Mouse (Mus musculus) G1E (cell line): ENCODE measurements around the gene Vmn1r203.

Experiments used
- CTCF ChIP-seq: IDR thresholded peaks from 2 replicates; pipeline ENCODE4 v1.5.1; 2012; ENCODE audit warnings: low read depth, low read length, inconsistent platforms, mixed read lengths
- GATA1 ChIP-seq: IDR thresholded peaks from 2 replicates; pipeline ENCODE4 v1.6.1; 2012; ENCODE audit warnings: borderline replicate concordance, low read length, inconsistent platforms, mixed read lengths
- POLR2AphosphoS5 ChIP-seq: IDR thresholded peaks from 2 replicates; pipeline ENCODE4 v1.6.1; 2012; ENCODE audit warnings: low read depth, low read length, inconsistent platforms; ENCODE audit not compliant: insufficient replicate concordance
- TAL1 ChIP-seq: conservative IDR thresholded peaks from 2 replicates; pipeline ENCODE4 v1.6.1; 2012; ENCODE audit warnings: low read depth, low read length, inconsistent platforms, mixed read lengths

GRCm38 (mm10) chr13:22517814-22518213 lies at the start of gene Vmn1r203:
- no peak for TF ChIP-seq CTCF
- no peak for TF ChIP-seq POLR2AphosphoS5
- no peak for TF ChIP-seq TAL1
- TF ChIP-seq GATA1, result no peak
